Mouse (Mus musculus): Measurements from ENCODE around the gene Tamm41. TPM values are rescaled to one million over a fixed set of nuclear protein-coding genes. Genes with fewer than 3 reads are reported as not detected.

Gene Tamm41
- polyA plus RNA-seq, 1 experiment, result 22.3 TPM

DNA sequence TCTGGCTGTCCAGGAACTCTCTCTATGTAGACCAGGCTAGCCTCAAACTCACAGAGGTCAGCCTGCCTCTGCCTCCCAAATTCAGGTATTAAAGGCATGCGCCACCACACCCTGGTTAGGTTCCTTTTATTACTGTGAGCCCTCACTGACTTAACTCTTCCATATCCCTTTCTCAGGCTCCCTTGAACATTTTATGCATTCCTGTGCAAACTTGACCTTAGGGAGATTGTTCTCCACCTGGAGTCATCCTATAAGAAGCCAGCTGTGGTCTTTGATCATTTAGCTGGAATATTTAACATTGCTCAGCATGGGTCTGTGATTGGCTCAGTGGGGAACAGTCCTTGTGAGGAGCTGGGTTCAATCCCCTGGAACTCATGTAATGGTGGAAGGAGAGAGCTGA, 63.3 kb downstream of the Tamm41 start:
- DNase-seq (ENCODE audit: low read depth), result no peak

DNA sequence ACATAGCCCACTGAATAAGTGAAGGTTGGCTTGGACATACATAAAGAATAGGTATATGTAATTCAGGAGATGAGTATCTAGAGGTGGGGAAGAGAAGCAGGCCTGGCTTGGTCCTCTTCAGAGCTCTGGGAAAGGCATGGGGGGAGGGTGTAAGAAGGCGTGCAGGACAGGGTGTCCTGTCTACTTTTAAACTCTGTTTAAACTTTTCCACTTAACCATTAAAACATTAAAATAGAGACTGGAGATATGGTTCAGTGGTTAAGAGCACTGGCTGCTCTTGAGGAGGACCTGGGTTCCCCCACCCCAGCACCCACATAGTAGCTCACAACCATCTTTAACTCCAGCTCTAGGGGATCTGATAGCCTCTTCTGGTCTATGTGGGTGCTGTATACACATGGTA, 64.7 kb downstream of the Tamm41 start:
- no peak for DNase-seq (ENCODE audit: low read depth)

- DNase-seq (ENCODE audit: low read depth), result no peak
These were observed 66.8 kb downstream of the Tamm41 start for GRCm38 (mm10) chr6:114970895-114971294.

DNA sequence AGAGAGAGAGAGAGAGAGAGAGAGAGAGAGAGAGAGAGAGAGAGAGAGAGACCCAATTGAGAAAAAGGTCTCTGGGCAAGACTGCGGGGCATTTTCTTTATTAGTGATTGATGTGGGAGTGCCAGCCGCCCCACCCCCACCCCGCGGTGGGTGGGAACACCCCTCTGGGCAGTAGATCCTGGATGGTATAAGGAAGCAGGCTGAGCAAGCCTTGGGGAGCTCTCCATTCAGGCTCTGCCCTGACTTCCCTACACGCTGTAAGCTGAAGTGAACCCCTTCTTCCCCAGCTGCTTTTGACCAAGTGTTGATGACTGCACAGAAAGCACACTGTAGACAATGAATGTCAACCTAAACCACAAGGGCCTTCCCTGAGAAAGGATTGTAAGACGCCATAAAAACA, 67.3 kb downstream of the Tamm41 start:
- no peak for DNase-seq (ENCODE audit: low read depth)

DNA sequence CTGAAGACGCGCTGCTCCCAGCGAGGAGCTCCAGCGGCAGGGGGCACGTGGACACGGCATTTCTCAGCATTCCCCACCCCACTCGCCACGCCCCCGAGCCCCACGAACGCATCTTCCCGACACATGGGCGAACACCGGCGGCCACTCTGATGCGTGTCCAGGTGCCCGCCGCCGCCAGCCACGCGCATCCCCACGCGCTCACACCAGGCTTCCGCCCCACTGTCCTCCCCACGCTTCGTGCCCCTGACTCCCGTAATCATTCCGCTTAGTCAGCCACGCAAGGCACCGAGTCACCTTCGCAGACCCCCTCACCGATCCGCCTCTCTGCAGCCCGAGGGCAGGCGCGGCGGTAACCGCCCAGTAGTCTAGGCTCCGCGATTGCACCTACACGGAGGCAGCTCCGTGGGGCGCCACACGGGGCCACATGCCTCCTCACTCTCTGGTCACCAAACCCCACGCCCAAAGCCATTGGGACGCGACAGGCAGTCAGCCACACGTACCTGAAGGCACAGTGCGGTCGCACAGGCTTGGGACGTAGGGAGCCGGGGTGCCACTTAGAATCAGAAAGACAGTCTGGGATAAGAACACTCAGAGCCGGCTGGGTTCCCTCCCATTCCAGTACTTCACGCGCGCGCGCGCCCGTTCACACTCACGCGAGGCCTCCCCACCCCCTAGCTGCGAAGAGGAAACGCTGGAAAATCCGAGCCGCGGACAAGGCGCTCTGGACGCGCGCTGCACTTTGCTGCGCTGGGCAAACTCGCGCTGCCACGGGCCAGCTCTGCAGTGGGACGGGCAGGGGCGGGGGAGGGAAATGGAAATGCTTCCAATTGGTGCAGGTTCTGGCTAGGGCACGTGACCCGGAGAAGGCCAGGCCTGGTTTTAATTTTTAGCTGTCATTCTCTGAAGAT, 68.2 kb downstream of the Tamm41 start, which contains the start of gene Vgll4:
Vgll4 (minus strand) TSS at position 782 of the 908 bp plus-strand sequence.
- DNase-seq (ENCODE audit: low read depth), result no peak

- DNase-seq (ENCODE audit: low read depth), result no peak
These were observed 69.1 kb downstream of the Tamm41 start for GRCm38 (mm10) chr6:114968361-114969212.

DNA sequence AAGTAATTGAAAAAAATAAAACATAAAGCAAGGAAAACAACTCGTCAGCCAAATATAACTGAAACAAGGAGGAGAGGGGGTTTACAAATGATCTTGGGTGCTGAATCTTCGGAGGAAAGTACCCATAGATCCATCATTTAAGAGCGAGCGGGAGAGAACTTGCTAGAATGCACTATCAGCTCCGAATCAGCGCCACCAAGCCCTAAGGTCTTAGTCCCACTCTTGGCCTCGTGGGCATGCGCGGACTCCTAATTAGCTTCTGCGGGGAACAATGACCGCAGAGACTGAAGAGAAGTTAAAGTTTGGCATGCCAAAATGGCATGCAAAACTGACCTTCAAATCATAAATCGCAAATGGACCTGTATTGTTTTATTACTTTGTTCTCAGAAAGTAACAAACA, 70.1 kb downstream of the Tamm41 start:
- no peak for DNase-seq (ENCODE audit: low read depth)

DNA sequence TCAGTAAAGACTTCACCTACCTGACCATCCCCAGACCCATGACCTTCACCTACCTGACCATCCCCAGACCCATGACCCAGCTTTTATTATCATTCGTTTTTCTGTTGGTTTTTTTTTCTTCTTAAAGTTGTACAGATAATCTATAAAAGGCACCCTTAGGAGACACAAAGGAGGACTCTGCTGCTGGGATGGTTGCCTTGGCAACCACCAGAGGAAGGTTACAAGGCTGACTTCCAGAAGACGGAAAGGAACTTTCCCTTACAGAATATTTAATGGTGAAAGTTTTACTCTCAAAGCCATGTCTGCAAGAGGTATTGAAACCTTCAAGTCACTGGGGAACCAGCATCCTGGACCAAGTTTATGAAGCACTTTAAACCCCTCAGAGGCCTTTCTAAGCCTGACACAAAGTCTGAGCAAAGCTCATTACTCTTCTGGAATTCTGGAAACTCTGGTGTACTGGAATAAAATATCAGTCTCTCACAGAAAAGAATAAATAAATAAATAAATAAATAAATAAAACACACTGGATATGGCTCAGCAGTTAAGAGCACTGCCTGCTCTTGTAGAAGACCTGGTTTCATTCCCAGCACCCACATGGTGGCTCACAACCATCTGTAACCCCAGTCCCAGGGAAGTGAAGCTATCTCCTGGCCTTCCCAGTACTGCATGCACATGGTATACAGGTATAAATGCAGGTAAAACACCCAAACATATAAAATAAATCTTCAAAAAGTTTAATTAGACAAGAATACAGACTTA, 71.1 kb downstream of the Tamm41 start:
- no peak for DNase-seq (ENCODE audit: low read depth)

DNA sequence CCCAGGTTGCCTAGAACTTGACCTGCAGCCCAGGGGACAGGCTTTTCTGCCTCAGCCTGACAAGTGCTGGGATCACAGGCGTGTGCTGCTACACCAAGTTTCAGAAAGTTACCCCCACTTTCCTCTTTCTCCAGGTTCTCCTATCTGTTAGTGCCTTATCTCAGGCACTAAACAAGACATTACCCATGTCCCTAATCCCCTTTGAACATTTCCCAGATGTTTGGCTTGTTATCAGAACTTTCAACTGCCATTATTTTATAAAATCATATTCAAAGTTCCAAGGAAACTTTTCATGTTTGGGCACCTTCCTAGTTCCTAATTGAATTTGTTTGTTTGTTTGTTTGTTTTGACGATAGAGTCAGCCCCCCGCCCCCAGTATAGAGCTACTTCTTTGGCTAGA, 71.9 kb downstream of the Tamm41 start:
- DNase-seq (ENCODE audit: low read depth), result no peak

DNA sequence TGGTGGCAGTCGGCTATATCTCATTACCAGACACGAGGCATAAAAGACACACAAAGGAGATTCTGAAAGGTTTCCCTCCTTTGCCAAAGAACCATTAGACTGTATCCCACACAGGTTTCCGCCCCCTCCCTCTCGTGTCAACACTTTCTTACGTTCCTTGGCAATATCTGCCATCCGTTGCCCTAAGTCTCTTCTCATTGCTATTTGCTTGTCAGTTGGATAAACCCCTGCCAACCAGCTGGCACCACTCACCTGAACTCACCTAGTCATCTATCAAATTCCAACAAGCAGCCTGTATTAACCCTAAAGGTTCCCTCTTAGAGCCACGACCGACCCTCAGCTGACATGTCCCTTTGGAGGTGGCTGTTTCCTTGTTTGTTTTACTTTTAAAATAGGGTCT, 72.3 kb downstream of the Tamm41 start:
- DNase-seq (ENCODE audit: low read depth), result no peak

DNA sequence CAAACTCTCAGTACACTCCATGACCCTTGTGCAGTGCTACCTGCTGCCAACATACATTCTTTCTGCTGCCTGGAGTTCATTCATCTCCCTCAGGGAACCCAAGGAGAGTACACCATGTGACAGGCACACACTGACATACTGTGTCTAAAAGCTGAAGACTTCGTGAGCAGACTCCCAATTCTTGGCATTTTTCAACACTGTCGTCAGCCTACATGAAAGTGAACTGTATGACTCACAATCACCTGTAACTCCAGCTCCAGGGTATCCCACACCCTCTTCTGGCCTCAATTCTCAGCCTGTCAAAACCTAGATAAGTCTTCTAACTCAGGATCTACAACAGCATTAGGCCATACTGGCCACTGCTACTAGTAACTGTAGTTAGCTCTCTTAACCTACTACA, 73.4 kb downstream of the Tamm41 start:
- no peak for DNase-seq (ENCODE audit: low read depth)

GRCm38 (mm10) chr6:114963636-114964035, 74.0 kb downstream of the Tamm41 start:
- no peak for DNase-seq (ENCODE audit: low read depth)

DNA sequence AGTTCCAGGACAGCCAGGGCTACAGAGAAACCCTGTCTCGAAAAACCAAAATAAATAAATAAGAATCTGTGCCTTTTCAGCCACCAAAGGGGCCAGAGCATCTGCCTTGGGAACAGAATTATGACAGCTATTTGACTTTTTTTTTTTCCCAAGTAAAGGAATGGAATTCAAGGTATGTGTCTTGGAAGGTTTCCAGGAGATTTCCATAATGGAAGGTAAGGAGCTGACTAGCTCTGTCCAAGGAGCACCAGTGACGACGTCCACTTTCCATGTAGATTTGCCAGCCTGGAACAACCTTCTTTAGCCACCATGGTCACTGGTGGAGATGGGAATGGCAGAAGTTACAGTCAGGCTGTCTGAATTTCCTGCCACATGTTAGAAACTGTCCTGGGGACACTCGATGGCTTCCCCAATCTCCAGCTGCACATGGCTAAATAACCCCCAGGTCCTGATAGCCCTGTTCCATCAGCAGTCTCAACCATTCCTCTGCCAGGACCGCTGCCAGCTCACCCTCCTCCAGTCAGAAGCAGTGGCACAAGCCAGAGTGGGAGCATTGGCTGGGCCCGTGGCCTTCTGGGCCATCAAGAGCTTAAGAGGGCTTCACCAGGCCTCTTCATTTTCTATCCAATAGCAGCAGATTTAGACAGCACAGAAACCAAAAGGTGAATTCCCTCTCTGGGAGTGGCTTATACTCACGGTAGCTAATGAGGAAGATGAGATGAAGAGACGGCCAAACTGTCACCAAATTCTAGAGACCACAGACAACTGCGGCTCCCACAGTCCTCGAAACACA, 76.2 kb downstream of the Tamm41 start:
- DNase-seq (ENCODE audit: low read depth), result no peak

GRCm38 (mm10) chr6:114959012-114959398, 78.7 kb downstream of the Tamm41 start:
- no peak for DNase-seq (ENCODE audit: low read depth)

DNA sequence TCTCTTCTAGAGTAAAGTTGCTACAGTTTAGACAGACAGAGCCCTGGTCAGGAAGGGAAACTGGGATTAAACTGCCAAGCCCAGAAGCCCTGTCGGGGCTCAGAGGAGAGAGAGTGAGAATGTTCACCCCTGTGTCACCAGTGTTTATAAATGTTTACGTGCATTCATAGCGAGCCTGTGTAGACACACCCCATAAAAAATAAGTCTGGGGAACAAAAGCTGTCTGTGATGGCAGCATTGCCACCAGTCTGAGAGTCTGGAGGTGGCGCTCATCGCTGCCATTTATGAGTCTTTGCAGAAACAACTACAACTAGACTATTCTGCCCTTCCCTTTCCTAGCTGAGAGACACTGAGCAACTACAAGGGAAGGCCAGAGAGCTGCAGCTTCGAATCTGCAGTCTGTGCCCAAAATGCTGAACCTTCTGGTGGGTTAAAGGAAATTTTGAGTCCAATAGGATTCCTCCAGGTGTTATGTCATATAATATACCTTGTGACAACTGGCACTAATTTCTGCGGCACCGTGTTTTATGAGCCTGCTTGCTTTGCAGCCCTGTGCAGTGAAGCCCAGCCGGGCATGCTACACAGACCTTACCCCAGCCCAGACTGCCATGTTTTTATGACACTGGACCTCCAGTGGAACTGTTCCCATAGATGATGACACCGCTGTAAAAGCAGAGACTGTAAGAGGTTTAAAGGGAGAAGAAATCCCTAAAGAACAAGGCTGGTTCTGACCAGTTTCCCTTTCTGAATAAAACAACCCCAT, 79.2 kb downstream of the Tamm41 start:
- no peak for DNase-seq (ENCODE audit: low read depth)

DNA sequence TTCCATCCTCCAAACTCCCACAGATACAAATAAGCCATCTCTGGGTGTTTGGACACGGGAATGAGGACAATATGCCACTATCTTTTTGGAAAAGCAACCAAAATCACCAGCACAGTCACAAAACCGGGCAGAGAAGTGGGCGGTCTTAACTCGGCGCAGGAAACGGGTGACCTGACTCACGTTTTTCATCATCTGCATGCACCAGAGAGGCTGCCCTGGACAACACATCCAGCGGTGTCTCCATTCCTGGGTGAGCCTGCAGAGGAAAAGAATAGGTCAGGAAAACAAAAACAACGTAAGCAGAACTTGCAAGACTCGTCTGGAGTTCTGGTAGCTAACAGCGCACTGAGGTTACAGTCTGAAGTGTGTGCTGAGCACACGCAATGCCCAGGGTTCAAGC, 79.9 kb downstream of the Tamm41 start:
- no peak for DNase-seq (ENCODE audit: low read depth)

DNA sequence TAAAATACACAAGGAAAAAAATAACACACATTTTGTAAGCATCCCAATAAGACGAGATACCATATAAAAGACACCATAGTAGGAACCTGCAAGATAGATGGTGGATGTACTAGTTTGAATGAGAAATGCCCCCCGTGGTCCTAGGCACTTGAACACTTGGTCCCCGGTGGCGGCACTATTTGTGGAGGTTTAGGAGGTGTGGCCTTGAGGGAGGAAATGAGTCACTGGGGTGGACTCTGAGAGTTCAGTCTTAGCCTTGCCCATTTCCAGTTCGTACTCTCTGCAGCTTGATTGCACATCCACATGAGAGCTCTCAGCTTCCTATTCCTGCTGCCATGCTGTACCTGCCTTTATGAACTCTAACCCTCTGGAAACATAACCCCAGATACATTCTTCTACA, 83.2 kb downstream of the Tamm41 start:
- no peak for DNase-seq (ENCODE audit: low read depth)
